Mouse (Mus musculus): ENCODE data around the gene Magea2.
"Not testable (repeated sequence)": the region's sequence is repeated elsewhere in the genome, so short reads cannot be mapped to it uniquely, and the experiment has no call there.

GRCm38 (mm10) chrX:155089693-155090092, 3.8 kb downstream of the Magea2 start, which contains the start of gene Magea1:
- TF ChIP-seq CTCF (IDR thresholded peaks at IDR 0.05; ENCODE audit: control insufficient read depth, insufficient read depth, insufficient replicate concordance, low read depth, low read length); POLR2A (IDR thresholded peaks at IDR 0.05; ENCODE audit: control insufficient read depth, low read depth, low read length): not testable (repeated sequence)

Measured in testis, adult 2 months (tissue).